Mouse (Mus musculus): Measurements from ENCODE around the gene Kdm5b.

DNA sequence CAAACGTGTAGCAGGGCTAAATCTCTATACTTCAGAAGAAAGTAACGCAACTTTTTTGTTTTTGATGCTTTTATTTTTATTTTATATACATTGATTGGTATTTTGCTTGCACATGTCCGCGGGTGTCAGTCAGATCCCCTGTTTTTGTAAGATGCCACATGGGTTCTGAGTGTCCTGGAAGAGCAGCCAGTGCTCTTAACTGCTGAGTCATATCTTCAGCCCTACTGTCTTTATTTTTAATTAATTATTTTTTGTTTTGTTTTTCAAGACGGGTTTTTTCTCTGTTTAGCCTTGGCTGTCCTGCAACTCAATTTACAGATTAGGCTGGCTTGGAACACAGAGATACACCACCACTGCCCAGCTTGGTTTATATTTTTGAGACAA is 14.0 kb downstream of the Kdm5b start:
- TF ChIP-seq CTCF (IDR thresholded peaks at IDR 0.05; ENCODE audit: borderline replicate concordance, extremely low read depth, insufficient read depth, insufficient read length) (no peak), POLR2A (IDR thresholded peaks at IDR 0.05; ENCODE audit: borderline replicate concordance, extremely low read depth, insufficient read depth, insufficient read length, poor library complexity, severe bottlenecking) (no peak)

All from brain, embryonic 14.5 days (tissue).